Mouse (Mus musculus) spleen, postnatal 14 days (tissue): ENCODE measurements at regions not wholly inside any gene's neighbourhood (a gene's known extent, or its start where the extent isn't known, plus 50 kb on each side); places are given as distances from the start of the nearest gene placed in this dataset.
"Not testable (repeated sequence)": the region's sequence is repeated elsewhere in the genome, so short reads cannot be mapped to it uniquely, and the experiment has no call there.

Experiments
- DNase-seq, 2 experiments: peaks; one replicate each; pipeline ENCODE4 v3.0.0; 2021 to 2022; ENCODE audit warnings: low spot score in 2 of 2

- DNase-seq = not testable (repeated sequence)
These were observed 63.2 kb downstream of the Hlx start for GRCm38 (mm10) chr1:184669173-184669572.

- no peak for DNase-seq
These were observed 64.0 kb downstream of the Hlx start for GRCm38 (mm10) chr1:184668428-184668827.

GRCm38 (mm10) chr1:184668022-184668421, 64.4 kb downstream of the Hlx start:
- no peak for DNase-seq

- DNase-seq = no peak
These were observed 67.2 kb downstream of the Hlx start for GRCm38 (mm10) chr1:184665243-184665642.

- DNase-seq = no peak
These were observed 68.4 kb downstream of the Hlx start for GRCm38 (mm10) chr1:184664098-184664375.

GRCm38 (mm10) chr1:184663300-184664097, 68.9 kb downstream of the Hlx start:
- no peak for DNase-seq

- no peak for DNase-seq
These were observed 81.8 kb downstream of the Hlx start for GRCm38 (mm10) chr1:184650541-184651105.

GRCm38 (mm10) chr1:184647920-184648540, 84.4 kb downstream of the Hlx start:
- DNase-seq = no peak

GRCm38 (mm10) chr1:184644767-184645598, 87.4 kb downstream of the Hlx start:
- DNase-seq = peak; percentile 37 to 40

GRCm38 (mm10) chr1:184630695-184631475, 101.5 kb downstream of the Hlx start:
- DNase-seq = no peak

GRCm38 (mm10) chr1:184629194-184629593, 103.2 kb downstream of the Hlx start:
- no peak for DNase-seq

- no peak for DNase-seq
These were observed 103.8 kb downstream of the Hlx start for GRCm38 (mm10) chr1:184628566-184629168.

GRCm38 (mm10) chr1:184622462-184622861, 110.0 kb downstream of the Hlx start:
- no peak for DNase-seq

- no peak for DNase-seq
These were observed 110.5 kb downstream of the Hlx start for GRCm38 (mm10) chr1:184621950-184622349.

- no peak for DNase-seq
These were observed 114.5 kb downstream of the Hlx start for GRCm38 (mm10) chr1:184617853-184618454.

- no peak for DNase-seq
These were observed 116.4 kb downstream of the Hlx start for GRCm38 (mm10) chr1:184615991-184616390.

- no peak for DNase-seq
These were observed 117.6 kb downstream of the Hlx start for GRCm38 (mm10) chr1:184614699-184615415.

GRCm38 (mm10) chr1:184612880-184613279, 119.5 kb downstream of the Hlx start:
- no peak for DNase-seq

- DNase-seq = no peak
These were observed 123.5 kb downstream of the Hlx start for GRCm38 (mm10) chr1:184608938-184609337.

GRCm38 (mm10) chr1:184608338-184608737, 124.1 kb downstream of the Hlx start:
- DNase-seq = no peak
